Mouse (Mus musculus): ENCODE measurements at regions not wholly inside any gene's neighbourhood (a gene's known extent, or its start where the extent isn't known, plus 50 kb on each side); places are given as distances from the start of the nearest gene placed in this dataset.

DNA sequence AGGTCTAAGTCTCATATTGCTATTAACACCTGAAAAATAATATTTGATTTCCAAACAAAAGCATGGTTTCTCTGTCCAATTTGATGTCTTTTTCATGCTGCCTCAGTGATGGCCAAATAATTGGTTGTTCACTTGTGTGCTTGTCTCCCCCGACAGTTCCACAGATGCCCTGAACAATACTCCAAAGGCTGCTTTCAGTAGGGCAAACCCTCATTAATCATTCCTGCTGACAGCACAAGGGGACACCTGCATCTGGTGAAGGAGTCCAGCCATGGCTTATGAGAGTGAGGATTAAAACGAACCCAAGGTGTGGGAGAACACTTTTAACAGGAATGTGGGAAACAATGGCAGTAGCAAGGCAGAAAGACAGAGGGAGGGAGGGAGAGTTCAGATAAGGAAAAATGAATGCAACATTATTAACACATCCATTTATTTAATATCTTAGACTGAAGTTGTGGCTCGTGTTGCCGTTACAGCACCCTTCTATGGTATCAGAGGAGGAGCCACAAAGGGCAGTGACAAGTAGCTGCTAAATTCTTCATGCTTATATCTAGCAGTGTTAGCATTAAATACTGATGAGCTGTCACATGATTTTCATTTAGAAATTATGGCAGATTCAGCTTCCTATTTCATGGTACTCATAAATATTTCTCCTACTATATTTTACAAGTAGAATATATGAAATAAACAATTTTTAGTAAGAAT, 501.8 kb upstream of the Mms22l start:
- peak; percentile 71 for DNase-seq (ENCODE audit: low spot score)

DNA sequence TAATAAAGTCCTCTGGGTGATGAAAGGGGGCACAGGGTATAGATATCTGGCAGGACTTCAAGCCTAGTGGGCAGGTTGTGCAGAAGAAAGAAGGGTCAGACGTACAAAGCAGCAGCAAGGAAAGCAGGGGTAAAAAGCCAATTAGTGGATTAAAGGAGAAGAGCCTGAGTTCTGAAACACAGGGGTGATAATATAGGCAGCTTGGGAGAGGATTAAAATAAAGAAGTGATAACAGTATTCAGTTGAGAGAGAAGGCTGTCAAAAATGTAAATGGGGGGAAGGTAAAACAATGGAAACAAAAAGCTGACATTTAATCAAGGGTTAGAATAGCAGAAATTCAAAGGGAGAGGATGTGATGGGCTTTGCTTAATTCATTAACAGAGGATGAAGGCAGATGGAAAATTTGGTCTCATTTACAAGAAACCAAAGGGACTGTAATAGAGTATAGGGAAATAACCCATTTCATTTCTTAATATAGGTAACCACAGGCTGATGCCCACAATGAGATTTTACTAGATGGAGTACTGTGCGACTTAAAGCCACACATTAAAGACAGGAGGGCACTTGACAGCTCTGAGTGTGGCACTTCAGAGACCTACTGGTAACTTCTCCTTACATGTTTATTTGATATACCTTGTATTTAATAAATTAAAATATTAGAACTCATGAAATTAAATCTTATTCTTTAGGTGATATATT, 489.8 kb upstream of the Mms22l start:
- no peak for DNase-seq (ENCODE audit: low spot score)

DNA sequence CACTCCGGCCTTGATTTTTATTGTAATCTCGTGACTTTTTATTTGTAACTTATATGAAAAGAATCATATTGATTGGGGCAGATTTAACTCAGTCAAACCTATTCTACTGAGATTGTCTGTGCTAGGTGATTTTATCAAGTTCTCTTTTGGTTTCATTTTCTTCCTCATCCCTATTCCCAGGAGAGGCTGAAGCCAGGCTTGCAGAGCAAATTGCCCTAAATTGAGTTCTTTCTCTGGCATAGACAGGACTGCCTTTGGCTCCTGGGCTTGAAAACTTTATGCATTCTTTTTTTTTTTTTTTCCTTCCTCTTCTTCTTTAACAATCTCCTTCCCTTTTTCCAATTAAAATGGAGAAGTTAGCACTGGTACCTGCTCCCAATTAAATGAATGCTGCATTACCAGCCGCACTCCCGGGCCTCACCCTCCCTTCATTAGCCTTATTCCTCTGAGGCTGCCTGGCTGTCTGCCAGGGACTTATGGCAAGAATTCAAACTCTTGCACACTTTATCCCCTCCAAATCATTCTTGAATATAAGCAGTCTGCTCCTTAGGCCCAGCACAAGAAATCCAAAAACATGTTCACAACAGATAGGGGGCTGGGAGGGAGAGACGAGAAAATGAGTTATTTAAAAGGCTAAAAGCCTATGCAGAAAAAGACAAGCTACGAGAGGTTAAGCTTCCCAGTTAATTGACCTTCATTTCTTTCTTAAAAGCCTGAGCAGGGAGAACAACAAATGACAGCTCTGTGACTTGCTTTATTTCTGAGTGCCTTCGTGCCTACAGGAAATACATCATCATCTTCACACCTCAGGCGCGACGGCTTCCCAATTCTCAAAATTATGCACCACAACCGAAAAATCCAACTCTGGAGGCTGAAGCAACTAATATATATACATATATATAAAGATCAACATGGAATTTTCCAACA, 476.8 kb upstream of the Mms22l start:
- DNase-seq (ENCODE audit: low spot score), result no peak
